Mouse (Mus musculus) heart, embryonic 16.5 days (tissue): ENCODE results near the gene Optn. TPM values are rescaled to one million over a fixed set of nuclear protein-coding genes. Genes with fewer than 3 reads are reported as not detected.

Source experiments
- ATAC-seq: fragments of 200-750 bp; cut with Nextera tagmentation; replicated peaks from 2 replicates; pipeline ENCODE4 v1.8.0; 2017; ENCODE audit warnings: moderate number of reproducible peaks; ENCODE audit not compliant: insufficient read depth, low FRiP score; ENCODE audit errors: extremely low read depth
- H3K27ac ChIP-seq: fragments of 300-500 bp; sonication (generic); 2 replicates; pipeline ENCODE4 v1.5.1; 2014; ENCODE audit warnings: mild to moderate bottlenecking, low read length, control low read depth, moderate library complexity
- H3K27me3 ChIP-seq: fragments of 300-500 bp; sonication (generic); 2 replicates; pipeline ENCODE4 v1.6.1; 2014; ENCODE audit warnings: low read length, mixed read lengths; ENCODE audit not compliant: control insufficient read depth, insufficient read depth
- H3K36me3 ChIP-seq: fragments of 300-500 bp; sonication (generic); 2 replicates; pipeline ENCODE4 v1.6.1; 2014; ENCODE audit not compliant: control insufficient read depth, insufficient read depth
- H3K4me1 ChIP-seq: fragments of 300-500 bp; sonication (generic); 2 replicates; pipeline ENCODE4 v1.6.1; 2014; ENCODE audit warnings: low read length, mixed read lengths; ENCODE audit not compliant: control insufficient read depth, insufficient read depth
- H3K4me2 ChIP-seq: fragments of 300-500 bp; sonication (generic); 2 replicates; pipeline ENCODE4 v1.6.1; 2014; ENCODE audit warnings: low read depth, mild to moderate bottlenecking, control low read depth, low read length
- H3K4me3 ChIP-seq: fragments of 300-500 bp; sonication (generic); 2 replicates; pipeline ENCODE4 v1.5.1; 2014; ENCODE audit warnings: mild to moderate bottlenecking, control low read depth, low read length
- H3K9ac ChIP-seq: fragments of 300-500 bp; sonication (generic); 2 replicates; pipeline ENCODE4 v1.6.1; 2014; ENCODE audit warnings: low read length, control low read depth
- H3K9me3 ChIP-seq: fragments of 300-500 bp; sonication (generic); replicated peaks from 2 replicates; pipeline ENCODE4 v1.6.1; 2016; ENCODE audit warnings: low read length; ENCODE audit not compliant: control insufficient read depth
- WGBS: fragments of 180-500 bp; shearing (Covaris S2); extraction: QIAGEN DNeasy Blood & Tissue Kit; methylation state at CpG from one replicate; pipeline ENCODE4 v1.1.7; 2014; 5-methylcytosine and 5-hydroxymethylcytosine counted together
- polyA plus RNA-seq: library from polyadenylated mRNA; unstranded; fragments of >200 nt; fragmentation: Nextera tagmentation; extraction: Ambion mirVana; gene quantifications from 2 replicates; pipeline ENCODE4 v1.2.1, GENCODE M21; 2015

The Optn gene
- 17.9 TPM in 2 replicates for polyA plus RNA-seq

DNA sequence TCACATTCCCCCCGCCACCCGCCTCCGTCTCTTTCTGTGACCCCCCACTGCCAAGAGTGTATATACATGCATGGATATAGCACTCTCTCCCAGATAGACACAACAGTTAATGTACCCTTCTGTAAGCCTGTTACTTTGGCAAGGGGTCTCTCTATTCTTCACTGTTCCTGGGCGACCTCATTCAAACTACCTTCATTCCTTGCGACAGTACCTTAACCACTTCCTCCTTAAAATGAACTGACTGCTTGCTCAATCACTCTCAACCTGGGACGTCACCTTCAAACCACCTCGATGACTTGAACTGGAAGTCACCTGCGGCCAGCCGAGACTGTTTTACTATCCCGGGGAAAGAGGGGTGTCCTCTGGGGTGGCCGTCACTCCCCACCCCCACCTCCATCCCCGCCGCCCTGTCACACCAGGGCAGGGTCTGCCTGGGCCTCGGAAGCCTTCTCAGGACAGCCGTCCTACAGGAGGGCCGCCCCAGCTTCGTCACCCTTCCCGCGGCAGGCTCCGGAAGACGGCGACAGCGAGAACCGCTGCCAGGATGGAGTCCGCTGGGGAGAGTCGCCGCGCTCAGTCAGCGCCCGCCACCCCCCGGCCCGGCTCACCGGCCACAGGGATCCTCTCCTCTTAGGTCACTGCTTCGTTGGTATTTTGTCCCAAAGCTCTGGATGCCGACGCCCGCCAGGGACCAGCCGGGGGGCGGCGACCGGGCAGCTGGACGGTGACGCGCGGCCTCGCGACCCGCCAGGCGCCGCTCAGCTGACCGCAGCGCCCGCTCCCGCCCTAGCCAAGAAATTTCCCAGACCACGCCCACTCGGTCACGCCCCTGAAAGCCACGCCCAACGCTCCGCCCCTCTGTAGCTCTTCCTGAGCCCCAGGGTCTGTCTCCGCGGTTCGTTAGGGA, at the start of gene Optn:
Gene Optn (minus strand): TSS at position 753 of the 907 bp plus-strand sequence.
- Histone ChIP-seq H3K4me1 (peaks cover 8% of the 10 kb centered on the region), H3K9me3 (no peaks in the 10 kb centered on the region), H3K9ac (peak within 1 kb of the TSS; percentile 80), H3K36me3 (no peaks in the 10 kb centered on the region), H3K27me3 (no peaks in the 10 kb centered on the region; the same call in 1 of the 2 replicates), H3K4me3 (peak within 1 kb of the TSS; percentile 83), H3K4me2 (peak within 1 kb of the TSS; percentile 92), H3K27ac (peak within 1 kb of the TSS; percentile 67)
- ATAC-seq: peak; percentile 96
- WGBS: 1% methylated on average over 62 of the region's 63 CpGs

DNA sequence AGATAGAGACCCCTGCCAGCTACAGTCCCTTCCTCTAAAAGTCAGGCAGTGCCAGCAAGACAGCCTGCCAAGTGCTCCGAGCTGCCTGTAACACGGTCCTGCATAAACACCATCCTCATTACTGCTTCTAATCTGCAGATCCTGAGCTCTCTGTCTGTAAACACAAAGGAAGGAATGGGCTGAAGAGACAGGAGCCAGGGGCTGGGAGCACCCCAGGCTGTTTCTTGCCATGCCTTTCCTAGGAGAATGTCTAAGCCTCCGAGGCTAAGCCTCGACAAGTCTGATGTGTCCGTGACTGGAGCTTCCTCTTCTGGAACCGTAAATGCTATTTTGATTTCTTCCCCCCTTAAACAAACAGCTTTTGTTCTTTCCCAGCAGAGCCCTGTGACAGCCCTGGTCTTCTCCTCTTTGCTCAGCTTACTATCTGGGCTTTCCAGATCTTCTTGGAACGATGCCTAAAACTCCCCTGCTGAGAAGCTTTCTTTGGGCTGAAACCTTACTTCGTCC, 49.0 kb upstream of the Optn start:
- H3K9me3 ChIP-seq: no peaks in the 10 kb centered on the region
- peak overlapping the region; percentile 71 for H3K27ac ChIP-seq
- peaks cover 12% of the 10 kb centered on the region for H3K4me1 ChIP-seq
- no peaks in the 10 kb centered on the region for H3K36me3 ChIP-seq
- H3K4me2 ChIP-seq: peak overlapping the region; percentile 33
- no peaks in the 10 kb centered on the region for H3K27me3 ChIP-seq
- H3K4me3 ChIP-seq: no peak overlapping the region
- 22% methylated on average over 8 of the region's 8 CpGs for WGBS
- no peak overlapping the region for H3K9ac ChIP-seq
- ATAC-seq: peak; percentile 77

GRCm38 (mm10) chr2:5102891-5103290, 39.0 kb upstream of the Optn start:
- H3K4me2 ChIP-seq: no peak overlapping the region
- no peak for ATAC-seq
- no peak overlapping the region for H3K9ac ChIP-seq
- 53% methylated on average over 1 of the region's 1 CpGs for WGBS
- H3K4me1 ChIP-seq: no peaks in the 10 kb centered on the region
- peaks cover 9% of the 10 kb centered on the region for H3K9me3 ChIP-seq
- no peak overlapping the region for H3K4me3 ChIP-seq
- no peak overlapping the region for H3K27ac ChIP-seq
- no peaks in the 10 kb centered on the region for H3K27me3 ChIP-seq
- H3K36me3 ChIP-seq: no peaks in the 10 kb centered on the region

DNA sequence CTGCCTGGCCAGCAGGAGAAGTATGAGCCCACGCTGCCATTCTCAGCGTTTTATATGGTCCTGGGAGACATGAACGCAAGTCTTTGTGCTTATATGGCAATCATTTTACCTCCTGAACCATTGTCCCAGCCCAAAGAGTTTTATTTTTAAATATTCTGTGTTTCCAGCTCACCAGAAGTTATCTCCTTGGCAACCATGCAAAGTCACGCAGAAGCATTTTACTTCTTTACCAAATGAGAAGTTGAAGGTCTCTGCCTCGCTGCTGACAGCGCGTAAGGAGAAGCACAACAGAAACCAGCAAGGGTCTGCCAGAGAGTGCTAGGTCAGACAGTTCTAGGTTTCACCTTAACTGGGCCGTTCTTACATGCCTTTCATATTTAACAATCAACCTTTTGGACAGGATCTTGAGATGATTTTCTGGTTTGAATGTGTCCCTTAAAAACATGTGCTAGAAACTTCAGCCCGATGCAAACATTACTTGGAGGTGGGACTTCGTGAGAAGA, 37.9 kb upstream of the Optn start:
- no peak for ATAC-seq
- H3K27ac ChIP-seq: no peak overlapping the region
- no peak overlapping the region for H3K4me2 ChIP-seq
- 76% methylated on average over 10 of the region's 10 CpGs for WGBS
- peaks cover 7% of the 10 kb centered on the region for H3K9me3 ChIP-seq
- H3K27me3 ChIP-seq: no peaks in the 10 kb centered on the region; the same call in 1 of the 2 replicates
- H3K36me3 ChIP-seq: no peaks in the 10 kb centered on the region
- no peak overlapping the region for H3K4me3 ChIP-seq
- peaks cover 2% of the 10 kb centered on the region; the same call in 1 of the 2 replicates for H3K4me1 ChIP-seq
- no peak overlapping the region for H3K9ac ChIP-seq

GRCm38 (mm10) chr2:5099176-5099575, 35.3 kb upstream of the Optn start:
- no peak overlapping the region for H3K27ac ChIP-seq
- ATAC-seq: no peak
- 76% methylated on average over 6 of the region's 6 CpGs for WGBS
- H3K9me3 ChIP-seq: no peaks in the 10 kb centered on the region
- no peak overlapping the region for H3K9ac ChIP-seq
- H3K27me3 ChIP-seq: no peaks in the 10 kb centered on the region; the same call in 1 of the 2 replicates
- no peaks in the 10 kb centered on the region for H3K36me3 ChIP-seq
- H3K4me2 ChIP-seq: no peak overlapping the region
- H3K4me3 ChIP-seq: no peak overlapping the region
- H3K4me1 ChIP-seq: peaks cover 2% of the 10 kb centered on the region; the same call in 1 of the 2 replicates

DNA sequence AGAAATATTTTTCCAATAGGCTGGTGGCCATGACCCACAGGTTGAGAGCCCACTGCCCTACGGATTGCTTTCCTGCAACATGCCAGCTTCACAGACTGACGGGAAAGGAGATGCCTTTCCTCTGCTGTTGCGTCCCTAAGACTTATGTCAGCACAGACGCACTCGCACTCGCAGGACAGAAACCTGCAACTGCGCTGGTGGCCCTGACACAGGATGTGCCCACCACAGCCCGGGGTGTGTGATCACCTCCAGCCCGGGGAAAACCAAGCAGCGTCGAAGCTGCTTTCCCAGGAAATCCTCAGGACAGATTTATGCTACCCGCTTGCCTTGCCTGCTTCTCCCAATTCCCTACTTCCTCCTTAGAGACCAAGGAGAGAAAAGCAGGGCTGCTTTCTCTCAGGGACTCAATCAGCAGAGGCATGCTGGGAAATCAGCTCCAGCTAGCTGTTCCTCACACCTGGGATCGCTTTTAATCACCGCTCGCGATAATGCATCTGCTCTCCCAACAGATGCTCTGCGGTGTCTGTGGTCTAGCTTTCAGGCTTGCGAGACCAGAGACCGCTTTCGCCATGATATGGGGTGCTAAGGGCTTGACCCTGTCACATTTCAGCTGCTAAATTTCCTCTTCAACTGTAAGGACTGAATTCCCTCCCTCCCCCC, 34.1 kb upstream of the Optn start:
- Histone ChIP-seq H3K9ac (peak overlapping the region; percentile 45; the same call in 1 of the 2 replicates), H3K27me3 (no peaks in the 10 kb centered on the region; the same call in 1 of the 2 replicates), H3K4me1 (peaks cover 2% of the 10 kb centered on the region; the same call in 1 of the 2 replicates), H3K4me2 (peak overlapping the region; percentile 60), H3K9me3 (no peaks in the 10 kb centered on the region), H3K27ac (no peak overlapping the region), H3K4me3 (peak overlapping the region; percentile 33), H3K36me3 (no peaks in the 10 kb centered on the region)
- peak; percentile 41; the same call in 1 of the 2 replicates for ATAC-seq
- 13% methylated on average over 20 of the region's 20 CpGs for WGBS

DNA sequence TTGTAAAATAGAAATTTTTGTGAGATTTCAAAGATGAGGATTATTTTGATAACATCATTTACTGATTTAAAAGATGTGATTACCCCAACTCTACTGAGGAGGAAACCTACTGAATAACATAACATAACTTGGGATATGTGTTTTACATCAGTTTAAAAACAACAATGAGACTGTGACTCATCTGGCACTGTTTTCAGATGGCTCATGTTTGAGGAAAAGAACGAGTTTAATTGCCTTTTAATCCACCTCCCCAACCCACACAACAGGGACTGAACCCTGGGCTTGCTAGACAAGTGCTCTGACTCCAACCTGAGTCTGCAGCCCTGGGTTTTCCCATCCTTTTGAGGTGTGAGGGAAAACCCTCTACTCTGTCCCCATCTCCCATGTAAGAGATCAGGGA, 31.5 kb upstream of the Optn start:
- Histone ChIP-seq H3K4me1 (peaks cover 2% of the 10 kb centered on the region; the same call in 1 of the 2 replicates), H3K27me3 (no peaks in the 10 kb centered on the region; the same call in 1 of the 2 replicates), H3K9me3 (no peaks in the 10 kb centered on the region), H3K27ac (no peak overlapping the region), H3K9ac (no peak overlapping the region), H3K4me3 (no peak overlapping the region), H3K4me2 (no peak overlapping the region), H3K36me3 (no peaks in the 10 kb centered on the region)
- no peak for ATAC-seq
- 36% methylated on average over 1 of the region's 1 CpGs for WGBS

- H3K36me3 ChIP-seq: no peaks in the 10 kb centered on the region
- H3K9me3 ChIP-seq: no peaks in the 10 kb centered on the region
- ATAC-seq: no peak
- H3K9ac ChIP-seq: no peak overlapping the region
- H3K4me2 ChIP-seq: no peak overlapping the region
- 81% methylated on average over 5 of the region's 5 CpGs for WGBS
- no peak overlapping the region for H3K27ac ChIP-seq
- H3K4me1 ChIP-seq: peaks cover 2% of the 10 kb centered on the region; the same call in 1 of the 2 replicates
- no peaks in the 10 kb centered on the region; the same call in 1 of the 2 replicates for H3K27me3 ChIP-seq
- no peak overlapping the region for H3K4me3 ChIP-seq
Observed at GRCm38 (mm10) chr2:5094876-5095275, 31.0 kb upstream of the Optn start.
